Mouse (Mus musculus) neural tube, embryonic 12.5 days (tissue): Measurements from ENCODE around the gene Efna3. TPM values are rescaled to one million over a fixed set of nuclear protein-coding genes. Genes with fewer than 3 reads are reported as not detected.
A peak's percentile ranks its signal among the peaks of the same experiment; 100 is the strongest.

Experiments
- ATAC-seq: fragments of 200-750 bp; cut with Nextera tagmentation; 2 replicates; pipeline ENCODE4 v1.8.0; 2017; ENCODE audit warnings: low read depth, mild to moderate bottlenecking, moderate TSS enrichment, moderate library complexity; ENCODE audit not compliant: low FRiP score
- H3K27ac ChIP-seq: fragments of 300-500 bp; sonication (generic); 2 replicates; pipeline ENCODE4 v1.5.1; 2016
- H3K27me3 ChIP-seq: fragments of 300-500 bp; sonication (generic); replicated peaks from 2 replicates; pipeline ENCODE4 v1.6.1; 2016; ENCODE audit warnings: mild to moderate bottlenecking
- H3K36me3 ChIP-seq: fragments of 300-500 bp; sonication (generic); 2 replicates; pipeline ENCODE4 v1.6.1; 2016; ENCODE audit warnings: mild to moderate bottlenecking
- H3K4me1 ChIP-seq: fragments of 300-500 bp; sonication (generic); 2 replicates; pipeline ENCODE4 v1.6.1; 2016
- H3K4me2 ChIP-seq: fragments of 300-500 bp; sonication (generic); replicated peaks from 2 replicates; pipeline ENCODE4 v1.6.1; 2016; ENCODE audit warnings: mild to moderate bottlenecking
- H3K4me3 ChIP-seq: fragments of 300-500 bp; sonication (generic); 2 replicates; pipeline ENCODE4 v1.5.1; 2016
- H3K9ac ChIP-seq: fragments of 300-500 bp; sonication (generic); 2 replicates; pipeline ENCODE4 v1.6.1; 2016; ENCODE audit warnings: mild to moderate bottlenecking
- H3K9me3 ChIP-seq: fragments of 300-500 bp; sonication (generic); 2 replicates; pipeline ENCODE4 v1.6.1; 2016; ENCODE audit warnings: mild to moderate bottlenecking
- WGBS: fragments of 180-500 bp; shearing (Covaris S2); methylation state at CpG from one replicate; pipeline ENCODE4 v1.1.7; 2016; 5-methylcytosine and 5-hydroxymethylcytosine counted together
- polyA plus RNA-seq: library from polyadenylated mRNA; unstranded; fragments of >200 nt; fragmentation: Nextera tagmentation; extraction: Ambion mirVana; gene quantifications from 2 replicates; pipeline ENCODE4 v1.2.1, GENCODE M21; 2016

The Efna3 gene
- polyA plus RNA-seq, 1 experiment from 2014 or later: 54.7 TPM

- 0 out of 2 replicates have a peak overlapping the region, but pooled peaks have one; percentile 16 for H3K4me2 ChIP-seq
- no peaks in the 10 kb centered on the region; the same call in 1 of the 2 replicates for H3K27me3 ChIP-seq
- 48% methylated on average over 11 of the region's 11 CpGs for WGBS
- no peaks in the 10 kb centered on the region for H3K9me3 ChIP-seq
- ATAC-seq: no peak
- peaks cover 61% of the 10 kb centered on the region for H3K4me1 ChIP-seq
- H3K27ac ChIP-seq: no peak overlapping the region
- no peak overlapping the region for H3K4me3 ChIP-seq
- peaks cover 16% of the 10 kb centered on the region for H3K36me3 ChIP-seq
- peak overlapping the region; percentile 21; the same call in 1 of the 2 replicates for H3K9ac ChIP-seq
Observed at GRCm38 (mm10) chr3:89333053-89333452, 10.3 kb upstream of the Efna3 start.

- ATAC-seq: peak; percentile 10; the same call in 1 of the 2 replicates
- 29% methylated on average over 12 of the region's 12 CpGs for WGBS
- Histone ChIP-seq H3K27me3 (no peaks in the 10 kb centered on the region; the same call in 1 of the 2 replicates), H3K36me3 (peaks cover 16% of the 10 kb centered on the region), H3K4me2 (peak overlapping the region; percentile 16; the same call in 1 of the 2 replicates), H3K4me1 (peaks cover 65% of the 10 kb centered on the region), H3K9ac (0 out of 2 replicates have a peak overlapping the region, but pooled peaks have one; percentile 8), H3K9me3 (no peaks in the 10 kb centered on the region), H3K27ac (no peak overlapping the region), H3K4me3 (no peak overlapping the region)
Observed at GRCm38 (mm10) chr3:89332476-89332875, 9.7 kb upstream of the Efna3 start.

- no peak overlapping the region for H3K4me3 ChIP-seq
- H3K27me3 ChIP-seq: no peaks in the 10 kb centered on the region; the same call in 1 of the 2 replicates
- WGBS: 31% methylated on average over 10 of the region's 10 CpGs
- peaks cover 65% of the 10 kb centered on the region for H3K4me1 ChIP-seq
- no peak overlapping the region for H3K9ac ChIP-seq
- ATAC-seq: no peak
- peaks cover 16% of the 10 kb centered on the region for H3K36me3 ChIP-seq
- no peaks in the 10 kb centered on the region for H3K9me3 ChIP-seq
- no peak overlapping the region for H3K4me2 ChIP-seq
- no peak overlapping the region for H3K27ac ChIP-seq
Observed at GRCm38 (mm10) chr3:89332013-89332412, 9.2 kb upstream of the Efna3 start.

- Histone ChIP-seq H3K36me3 (peaks cover 16% of the 10 kb centered on the region), H3K4me2 (no peak overlapping the region), H3K4me1 (peaks cover 63% of the 10 kb centered on the region), H3K9ac (0 out of 2 replicates have a peak overlapping the region, but pooled peaks have one; percentile 8), H3K27ac (no peak overlapping the region), H3K9me3 (no peaks in the 10 kb centered on the region), H3K4me3 (no peak overlapping the region), H3K27me3 (no peaks in the 10 kb centered on the region; the same call in 1 of the 2 replicates)
- 79% methylated on average over 13 of the region's 13 CpGs for WGBS
- no peak for ATAC-seq
Observed at GRCm38 (mm10) chr3:89331561-89331960, 8.8 kb upstream of the Efna3 start.

GRCm38 (mm10) chr3:89330948-89331347 lies 8.2 kb upstream of the Efna3 start:
- peaks cover 16% of the 10 kb centered on the region for H3K36me3 ChIP-seq
- no peak overlapping the region for H3K4me3 ChIP-seq
- H3K4me2 ChIP-seq: 0 out of 2 replicates have a peak overlapping the region, but pooled peaks have one; percentile 12
- peaks cover 57% of the 10 kb centered on the region for H3K4me1 ChIP-seq
- no peak overlapping the region for H3K9ac ChIP-seq
- WGBS: 22% methylated on average over 10 of the region's 10 CpGs
- H3K9me3 ChIP-seq: no peaks in the 10 kb centered on the region
- H3K27ac ChIP-seq: no peak overlapping the region
- no peak for ATAC-seq
- no peaks in the 10 kb centered on the region; the same call in 1 of the 2 replicates for H3K27me3 ChIP-seq

- H3K36me3 ChIP-seq: peaks cover 16% of the 10 kb centered on the region
- H3K9ac ChIP-seq: no peak overlapping the region
- no peak overlapping the region for H3K4me3 ChIP-seq
- H3K27ac ChIP-seq: no peak overlapping the region
- H3K4me1 ChIP-seq: peaks cover 53% of the 10 kb centered on the region
- no peak for ATAC-seq
- no peak overlapping the region for H3K4me2 ChIP-seq
- no peaks in the 10 kb centered on the region; the same call in 1 of the 2 replicates for H3K27me3 ChIP-seq
- 47% methylated on average over 3 of the region's 3 CpGs for WGBS
- H3K9me3 ChIP-seq: no peaks in the 10 kb centered on the region
Observed at GRCm38 (mm10) chr3:89330346-89330745, 7.6 kb upstream of the Efna3 start.

- Histone ChIP-seq H3K27ac (no peak overlapping the region), H3K27me3 (no peaks in the 10 kb centered on the region; the same call in 1 of the 2 replicates), H3K9ac (0 out of 2 replicates have a peak overlapping the region, but pooled peaks have one; percentile 29), H3K9me3 (no peaks in the 10 kb centered on the region), H3K4me2 (no peak overlapping the region), H3K4me3 (no peak overlapping the region), H3K4me1 (peaks cover 53% of the 10 kb centered on the region), H3K36me3 (peaks cover under 1% of the 10 kb centered on the region)
- 9% methylated on average over 4 of the region's 4 CpGs for WGBS
- no peak for ATAC-seq
Observed at GRCm38 (mm10) chr3:89328623-89329022, 5.9 kb upstream of the Efna3 start.

- peak overlapping the region; percentile 53; the same call in 1 of the 2 replicates for H3K27ac ChIP-seq
- H3K4me1 ChIP-seq: peaks cover 48% of the 10 kb centered on the region
- no peaks in the 10 kb centered on the region; the same call in 1 of the 2 replicates for H3K27me3 ChIP-seq
- H3K9ac ChIP-seq: peak overlapping the region; percentile 21; the same call in 1 of the 2 replicates
- peak overlapping the region; percentile 42 for H3K4me2 ChIP-seq
- ATAC-seq: 0 out of 2 replicates have a peak, but pooled peaks have one; percentile 1
- H3K9me3 ChIP-seq: no peaks in the 10 kb centered on the region
- no peak overlapping the region for H3K4me3 ChIP-seq
- no peaks in the 10 kb centered on the region for H3K36me3 ChIP-seq
- WGBS: 26% methylated on average over 9 of the region's 9 CpGs
Observed at GRCm38 (mm10) chr3:89327371-89327870, 4.7 kb upstream of the Efna3 start.

- Histone ChIP-seq H3K9ac (no peak overlapping the region), H3K4me1 (peaks cover 45% of the 10 kb centered on the region), H3K4me2 (no peak overlapping the region), H3K27me3 (no peaks in the 10 kb centered on the region; the same call in 1 of the 2 replicates), H3K4me3 (no peak overlapping the region), H3K36me3 (no peaks in the 10 kb centered on the region), H3K27ac (no peak overlapping the region), H3K9me3 (no peaks in the 10 kb centered on the region)
- no peak for ATAC-seq
- WGBS: 97% methylated on average over 8 of the region's 8 CpGs
Observed at GRCm38 (mm10) chr3:89325882-89326281, 3.1 kb upstream of the Efna3 start.

- H3K4me3 ChIP-seq: peak overlapping the region; percentile 75
- peak overlapping the region; percentile 94 for H3K27ac ChIP-seq
- ATAC-seq: peak; percentile 7
- no peaks in the 10 kb centered on the region for H3K9me3 ChIP-seq
- H3K4me2 ChIP-seq: peak overlapping the region; percentile 85
- no peaks in the 10 kb centered on the region for H3K36me3 ChIP-seq
- H3K27me3 ChIP-seq: peaks cover 27% of the 10 kb centered on the region
- H3K4me1 ChIP-seq: peaks cover 58% of the 10 kb centered on the region
- WGBS: under 1% methylated on average over 14 of the region's 14 CpGs
- H3K9ac ChIP-seq: peak overlapping the region; percentile 91
Observed at GRCm38 (mm10) chr3:89322131-89322500, 649 bp downstream of the Efna3 start.

GRCm38 (mm10) chr3:89321183-89322130 lies 1.3 kb downstream of the Efna3 start:
- Histone ChIP-seq H3K9ac (peak overlapping the region; percentile 91), H3K27ac (peak overlapping the region; percentile 94), H3K4me2 (peak overlapping the region; percentile 85), H3K9me3 (no peaks in the 10 kb centered on the region), H3K4me3 (peak overlapping the region; percentile 75), H3K36me3 (no peaks in the 10 kb centered on the region), H3K27me3 (peaks cover 28% of the 10 kb centered on the region), H3K4me1 (peaks cover 60% of the 10 kb centered on the region)
- under 1% methylated on average over 66 of the region's 66 CpGs for WGBS
- ATAC-seq: peak; percentile 45
